39 mouse cellular contexts compared by ENCODE assay signal in the genomic region with DNA sequence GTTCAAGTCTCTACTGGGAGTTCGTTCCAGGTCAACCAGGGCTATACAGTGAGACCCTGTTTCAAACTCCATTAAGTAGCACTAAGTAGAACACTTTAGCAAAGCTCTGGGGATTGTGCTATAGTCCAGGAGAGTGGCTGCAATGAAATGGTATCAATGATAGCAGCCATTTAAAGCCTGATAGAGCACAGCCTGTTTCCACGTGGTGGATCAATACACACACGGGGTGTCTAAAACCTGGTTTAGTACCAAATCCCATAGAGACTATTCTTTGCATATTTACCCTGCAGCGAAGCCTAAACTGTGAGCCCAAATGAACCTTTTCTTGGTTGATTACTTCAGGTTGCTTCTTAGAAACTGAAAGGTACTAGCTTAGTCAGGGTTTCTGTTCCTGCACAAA. TPM values are rescaled to one million over a fixed set of nuclear protein-coding genes. Genes with fewer than 3 reads are reported as not detected.
"Had no signal": no experiment of that assay in that cellular context is flagged by ENCODE, and none has a peak within 500 bp of the region (broad histone marks: within the 10 kb centered on the region; RNA-seq: fewer than 3 reads in every experiment).

No protein-coding gene starts in this region.

- H3K27ac ChIP-seq: heart, embryonic 13.5 days; heart, embryonic 15.5 days; hindbrain, embryonic 10.5 days; hindbrain, embryonic 12.5 days; hindbrain, embryonic 13.5 days; hindbrain, embryonic 14.5 days; hindbrain, embryonic 15.5 days; hindbrain, postnatal 0 days; intestine, embryonic 15.5 days; kidney, embryonic 15.5 days; kidney, postnatal 0 days; layer of hippocampus, adult 2 months; left cerebral cortex, adult 2 months had no signal

- H3K9ac ChIP-seq: heart, embryonic 12.5 days; heart, embryonic 13.5 days; heart, embryonic 15.5 days; hindbrain, embryonic 12.5 days; hindbrain, embryonic 13.5 days; hindbrain, embryonic 14.5 days; hindbrain, embryonic 15.5 days; intestine, embryonic 15.5 days; kidney, embryonic 15.5 days had no signal

- H3K4me1 ChIP-seq: hindbrain, embryonic 10.5 days; hindbrain, embryonic 12.5 days; intestine, embryonic 15.5 days; kidney, embryonic 15.5 days had no signal

- DNase-seq: heart, postnatal 14 days; heart, postnatal 36 days; heart, postnatal 4 days; kidney, adult 11 months; kidney, adult 18-20 months; kidney, adult 2 months; kidney, adult 8-10 months; kidney, adult 9 months; kidney, postnatal 10 days; kidney, postnatal 14 days; kidney, postnatal 25 days; kidney, postnatal 36 days; kidney, postnatal 4 days; layer of hippocampus, adult 9-11 months; layer of hippocampus, postnatal 36 days had no signal

- H3K4me3 ChIP-seq: heart, embryonic 12.5 days; heart, embryonic 13.5 days; heart, embryonic 15.5 days; hindbrain, embryonic 10.5 days; hindbrain, embryonic 12.5 days; hindbrain, embryonic 13.5 days; hindbrain, embryonic 15.5 days; intestine, embryonic 15.5 days; kidney, embryonic 15.5 days; layer of hippocampus, adult 2 months; left cerebral cortex, adult 2 months had no signal

- H3K4me2 ChIP-seq: heart, embryonic 11.5 days; heart, embryonic 12.5 days; heart, embryonic 13.5 days; heart, embryonic 15.5 days; hindbrain, embryonic 12.5 days; hindbrain, embryonic 13.5 days; hindbrain, embryonic 14.5 days; hindbrain, embryonic 15.5 days; intestine, embryonic 15.5 days; kidney, embryonic 15.5 days had no signal

- H3K9me3 ChIP-seq: heart, embryonic 12.5 days; heart, embryonic 13.5 days; heart, embryonic 15.5 days; hindbrain, embryonic 10.5 days; hindbrain, embryonic 12.5 days; hindbrain, embryonic 13.5 days; hindbrain, embryonic 15.5 days; intestine, embryonic 15.5 days; kidney, embryonic 15.5 days had no signal

- H3K27me3 ChIP-seq: heart, embryonic 12.5 days; heart, embryonic 13.5 days; heart, embryonic 15.5 days; hindbrain, embryonic 12.5 days; hindbrain, embryonic 13.5 days; hindbrain, embryonic 15.5 days; intestine, embryonic 15.5 days; kidney, embryonic 15.5 days had no signal

RNA-seq across cellular contexts. Expression of gene Apobec2, which starts 31.0 kb away (rescaled TPM):
- total RNA-seq: hematopoietic stem cell, adult 5-6 weeks; layer of hippocampus, adult 18-20 months; layer of hippocampus, postnatal 36 days; left cerebral cortex, adult 18-20 months; left cerebral cortex, adult 2 months had no signal

RNA-seq across cellular contexts. Expression of gene Treml1, which starts 42.0 kb away (rescaled TPM):
- total RNA-seq: layer of hippocampus, adult 2 months; layer of hippocampus, postnatal 10 days; layer of hippocampus, postnatal 25 days; layer of hippocampus, postnatal 36 days had no signal
- polyA plus RNA-seq: hindbrain, postnatal 0 days; inflammation-experienced regulatory T-cells, adult 6 months; large intestine, adult 2 months had no signal

RNA-seq across cellular contexts. Expression of gene Tspo2, which starts 49.6 kb away (rescaled TPM):
- total RNA-seq: layer of hippocampus, adult 18-20 months; layer of hippocampus, adult 2 months; layer of hippocampus, adult 8-10 months; layer of hippocampus, postnatal 10 days; layer of hippocampus, postnatal 25 days; layer of hippocampus, postnatal 36 days; left cerebral cortex, adult 18-20 months; left cerebral cortex, adult 2 months; left cerebral cortex, adult 8-10 months had no signal
- polyA plus RNA-seq: inflammation-experienced regulatory T-cells, adult 6 months had no signal
